Mouse (Mus musculus) forebrain, embryonic 10.5 days (tissue): Measurements from ENCODE around the gene Slc9a4. TPM values are rescaled to one million over a fixed set of nuclear protein-coding genes. Genes with fewer than 3 reads are reported as not detected.
"Not testable (repeated sequence)": the region's sequence is repeated elsewhere in the genome, so short reads cannot be mapped to it uniquely, and the experiment has no call there.

ENCODE experiments used
- DNase-seq: peaks from one replicate; pipeline ENCODE4 v3.0.0-alpha.2; 2017; ENCODE audit warnings: low spot score; ENCODE audit errors: extremely low spot score
- H3K27ac ChIP-seq: fragments of 300-500 bp; sonication (generic); 2 replicates; pipeline ENCODE4 v1.5.1; 2016; ENCODE audit warnings: mild to moderate bottlenecking
- H3K27me3 ChIP-seq: fragments of 300-500 bp; sonication (generic); 2 replicates; pipeline ENCODE4 v1.6.1; 2016; ENCODE audit warnings: mild to moderate bottlenecking; ENCODE audit not compliant: poor library complexity, severe bottlenecking
- H3K36me3 ChIP-seq: fragments of 300-500 bp; sonication (generic); replicated peaks from 2 replicates; pipeline ENCODE4 v1.6.1; 2016; ENCODE audit warnings: mild to moderate bottlenecking, moderate library complexity
- H3K4me1 ChIP-seq: fragments of 300-500 bp; sonication (generic); 2 replicates; pipeline ENCODE4 v1.6.1; 2016
- H3K4me3 ChIP-seq: fragments of 300-500 bp; sonication (generic); 2 replicates; pipeline ENCODE4 v1.5.1; 2016; ENCODE audit warnings: mild to moderate bottlenecking, moderate library complexity
- H3K9me3 ChIP-seq: fragments of 300-500 bp; sonication (generic); 2 replicates; pipeline ENCODE4 v1.6.1; 2016; ENCODE audit warnings: mild to moderate bottlenecking, moderate library complexity
- WGBS: fragments of 180-500 bp; shearing (Covaris S2); methylation state at CpG from one replicate; pipeline ENCODE4 v1.1.7; 2016; 5-methylcytosine and 5-hydroxymethylcytosine counted together
- polyA plus RNA-seq: library from polyadenylated mRNA; unstranded; fragments of >200 nt; fragmentation: Nextera tagmentation; extraction: Ambion mirVana; gene quantifications from 2 replicates; pipeline ENCODE4 v1.2.1, GENCODE M21; 2016

Slc9a4 gene
- polyA plus RNA-seq, result not detected in 2 replicates

- no peak within 1 kb of the TSS for H3K27ac ChIP-seq
- 19% methylated on average over 7 of the region's 7 CpGs for WGBS
- H3K27me3 ChIP-seq, result peaks cover 8% of the 10 kb centered on the region; the same call in 1 of the 2 replicates
- H3K4me3 ChIP-seq, result no peak within 1 kb of the TSS
- H3K36me3 ChIP-seq, result no peaks in the 10 kb centered on the region
- H3K4me1 ChIP-seq, result no peaks in the 10 kb centered on the region
- DNase-seq, result peak; percentile 37
- H3K9me3 ChIP-seq, result no peaks in the 10 kb centered on the region
Observed at GRCm38 (mm10) chr1:40579784-40580183, at the start of gene Slc9a4. Slc9a4 (plus strand) TSS chr1:40580081.

- Histone ChIP-seq H3K27me3 (no peaks in the 10 kb centered on the region), H3K9me3 (no peaks in the 10 kb centered on the region), H3K4me1 (no peaks in the 10 kb centered on the region), H3K4me3 (no peak overlapping the region), H3K36me3 (no peaks in the 10 kb centered on the region), H3K27ac (no peak overlapping the region)
- 80% methylated on average over 5 of the region's 5 CpGs for WGBS
- no peak for DNase-seq
Observed at GRCm38 (mm10) chr1:40537577-40537976, 42.3 kb upstream of the Slc9a4 start.

GRCm38 (mm10) chr1:40544650-40545049 lies 35.2 kb upstream of the Slc9a4 start:
- no peaks in the 10 kb centered on the region for H3K27me3 ChIP-seq
- no peaks in the 10 kb centered on the region for H3K36me3 ChIP-seq
- DNase-seq, result peak; percentile 45
- no peak overlapping the region for H3K27ac ChIP-seq
- H3K4me3 ChIP-seq, result no peak overlapping the region
- peaks cover 9% of the 10 kb centered on the region for H3K4me1 ChIP-seq
- H3K9me3 ChIP-seq, result no peaks in the 10 kb centered on the region
- WGBS, result 1% methylated on average over 2 of the region's 2 CpGs

GRCm38 (mm10) chr1:40546645-40547044 lies 33.2 kb upstream of the Slc9a4 start:
- WGBS, result 89% methylated on average over 4 of the region's 4 CpGs
- Histone ChIP-seq H3K27me3 (no peaks in the 10 kb centered on the region), H3K4me1 (peaks cover 9% of the 10 kb centered on the region), H3K36me3 (no peaks in the 10 kb centered on the region), H3K4me3 (no peak overlapping the region), H3K27ac (no peak overlapping the region), H3K9me3 (no peaks in the 10 kb centered on the region)
- no peak for DNase-seq

GRCm38 (mm10) chr1:40547064-40547572 lies 32.8 kb upstream of the Slc9a4 start:
- Histone ChIP-seq H3K36me3 (no peaks in the 10 kb centered on the region), H3K9me3 (no peaks in the 10 kb centered on the region), H3K4me3 (no peak overlapping the region), H3K27me3 (no peaks in the 10 kb centered on the region), H3K4me1 (peaks cover 9% of the 10 kb centered on the region), H3K27ac (no peak overlapping the region)
- WGBS, result 78% methylated on average over 11 of the region's 11 CpGs
- DNase-seq, result no peak

GRCm38 (mm10) chr1:40547762-40548161 lies 32.1 kb upstream of the Slc9a4 start:
- Histone ChIP-seq H3K4me3 (no peak overlapping the region), H3K9me3 (no peaks in the 10 kb centered on the region), H3K27ac (no peak overlapping the region), H3K4me1 (peaks cover 9% of the 10 kb centered on the region), H3K27me3 (no peaks in the 10 kb centered on the region), H3K36me3 (no peaks in the 10 kb centered on the region)
- 72% methylated on average over 10 of the region's 10 CpGs for WGBS
- no peak for DNase-seq

- Histone ChIP-seq H3K27ac (no peak overlapping the region), H3K4me3 (no peak overlapping the region), H3K36me3 (no peaks in the 10 kb centered on the region), H3K9me3 (no peaks in the 10 kb centered on the region), H3K27me3 (no peaks in the 10 kb centered on the region), H3K4me1 (no peaks in the 10 kb centered on the region)
- 87% methylated on average over 4 of the region's 4 CpGs for WGBS
- DNase-seq, result no peak
Observed at GRCm38 (mm10) chr1:40569374-40569773, 10.5 kb upstream of the Slc9a4 start.

- Histone ChIP-seq H3K4me3 (no peak overlapping the region), H3K27me3 (peaks cover 8% of the 10 kb centered on the region; the same call in 1 of the 2 replicates)
Observed at GRCm38 (mm10) chr1:40580269-40580668, 388 bp downstream of the Slc9a4 start.

GRCm38 (mm10) chr1:40586776-40587175 lies 6.9 kb downstream of the Slc9a4 start:
- WGBS, result 88% methylated on average over 5 of the region's 5 CpGs

More at GRCm38 (mm10) chr1:40580269-40580668, 388 bp downstream of the Slc9a4 start:
- 71% methylated on average over 14 of the region's 14 CpGs for WGBS
- Histone ChIP-seq H3K9me3 (no peaks in the 10 kb centered on the region), H3K36me3 (no peaks in the 10 kb centered on the region), H3K27ac (no peak overlapping the region), H3K4me1 (no peaks in the 10 kb centered on the region)
- no peak for DNase-seq

GRCm38 (mm10) chr1:40590931-40591330 lies 11.1 kb downstream of the Slc9a4 start:
- no peak for DNase-seq
- Histone ChIP-seq H3K9me3 (no peaks in the 10 kb centered on the region), H3K4me3 (no peak overlapping the region), H3K27me3 (no peaks in the 10 kb centered on the region), H3K36me3 (no peaks in the 10 kb centered on the region), H3K4me1 (no peaks in the 10 kb centered on the region), H3K27ac (no peak overlapping the region)
- 92% methylated on average over 4 of the region's 4 CpGs for WGBS

More at GRCm38 (mm10) chr1:40586776-40587175, 6.9 kb downstream of the Slc9a4 start:
- no peak for DNase-seq
- Histone ChIP-seq H3K4me1 (no peaks in the 10 kb centered on the region), H3K27me3 (no peaks in the 10 kb centered on the region), H3K36me3 (no peaks in the 10 kb centered on the region), H3K4me3 (no peak overlapping the region), H3K9me3 (no peaks in the 10 kb centered on the region), H3K27ac (no peak overlapping the region)

GRCm38 (mm10) chr1:40597822-40598221 lies 17.9 kb downstream of the Slc9a4 start:
- WGBS, result 79% methylated on average over 5 of the region's 5 CpGs
- H3K4me3 ChIP-seq, result no peak overlapping the region
- H3K36me3 ChIP-seq, result no peaks in the 10 kb centered on the region
- H3K4me1 ChIP-seq, result no peaks in the 10 kb centered on the region
- DNase-seq, result no peak
- no peaks in the 10 kb centered on the region for H3K9me3 ChIP-seq
- H3K27me3 ChIP-seq, result no peaks in the 10 kb centered on the region
- no peak overlapping the region for H3K27ac ChIP-seq

GRCm38 (mm10) chr1:40599661-40600060 lies 19.8 kb downstream of the Slc9a4 start:
- WGBS, result 91% methylated on average over 9 of the region's 9 CpGs
- not testable (repeated sequence) for H3K36me3 ChIP-seq, H3K27ac ChIP-seq, H3K27me3 ChIP-seq, DNase-seq, H3K9me3 ChIP-seq, H3K4me1 ChIP-seq, H3K4me3 ChIP-seq

GRCm38 (mm10) chr1:40600394-40601327 lies 20.8 kb downstream of the Slc9a4 start:
- Histone ChIP-seq H3K9me3 (no peaks in the 10 kb centered on the region), H3K27me3 (no peaks in the 10 kb centered on the region), H3K27ac (no peak overlapping the region), H3K4me1 (no peaks in the 10 kb centered on the region), H3K36me3 (no peaks in the 10 kb centered on the region), H3K4me3 (no peak overlapping the region)
- WGBS, result 93% methylated on average over 25 of the region's 25 CpGs
- DNase-seq, result no peak
